Mouse (Mus musculus) ES-E14 (cell line): ENCODE measurements at regions not wholly inside any gene's neighbourhood (a gene's known extent, or its start where the extent isn't known, plus 50 kb on each side); places are given as distances from the start of the nearest gene placed in this dataset.

Source experiments
- CHD2 ChIP-seq: IDR thresholded peaks from 2 replicates; pipeline ENCODE4 v1.6.1; 2014; ENCODE audit warnings: mild to moderate bottlenecking, low read depth, low read length, inconsistent platforms
- HCFC1 ChIP-seq: IDR thresholded peaks from 2 replicates; pipeline ENCODE4 v1.6.1; 2012; ENCODE audit warnings: low read length, inconsistent platforms, borderline replicate concordance; ENCODE audit not compliant: insufficient read depth
- MAFK ChIP-seq: IDR thresholded peaks from 2 replicates; pipeline ENCODE4 v1.6.1; 2014; ENCODE audit warnings: mild to moderate bottlenecking, low read depth, low read length, inconsistent platforms; ENCODE audit not compliant: insufficient read depth
- ZC3H11A ChIP-seq: IDR thresholded peaks from 2 replicates; pipeline ENCODE4 v1.6.1; 2012; ENCODE audit warnings: low read depth, mild to moderate bottlenecking, inconsistent platforms, low read length, borderline replicate concordance

- TF ChIP-seq ZC3H11A, result no peak
- no peak for TF ChIP-seq CHD2
- no peak for TF ChIP-seq MAFK
- no peak for TF ChIP-seq HCFC1
Observed at GRCm38 (mm10) chr10:31143856-31144488, 169.2 kb upstream of the Hddc2 start.
